Mouse (Mus musculus) layer of hippocampus, postnatal 36 days (tissue): ENCODE data around the gene Bard1. TPM values are rescaled to one million over a fixed set of nuclear protein-coding genes. Genes with fewer than 3 reads are reported as not detected.

ENCODE experiments used
- DNase-seq, 2 experiments: peaks; one replicate each; pipeline ENCODE4 v3.0.0; 2022
- total RNA-seq, 2 experiments: library from RNA; stranded (reverse); gene quantifications; 2 replicates each; pipeline ENCODE4 v1.2.3; 2021

Gene Bard1
- total RNA-seq = under 1 TPM; 0.55 to 0.66 TPM

DNA sequence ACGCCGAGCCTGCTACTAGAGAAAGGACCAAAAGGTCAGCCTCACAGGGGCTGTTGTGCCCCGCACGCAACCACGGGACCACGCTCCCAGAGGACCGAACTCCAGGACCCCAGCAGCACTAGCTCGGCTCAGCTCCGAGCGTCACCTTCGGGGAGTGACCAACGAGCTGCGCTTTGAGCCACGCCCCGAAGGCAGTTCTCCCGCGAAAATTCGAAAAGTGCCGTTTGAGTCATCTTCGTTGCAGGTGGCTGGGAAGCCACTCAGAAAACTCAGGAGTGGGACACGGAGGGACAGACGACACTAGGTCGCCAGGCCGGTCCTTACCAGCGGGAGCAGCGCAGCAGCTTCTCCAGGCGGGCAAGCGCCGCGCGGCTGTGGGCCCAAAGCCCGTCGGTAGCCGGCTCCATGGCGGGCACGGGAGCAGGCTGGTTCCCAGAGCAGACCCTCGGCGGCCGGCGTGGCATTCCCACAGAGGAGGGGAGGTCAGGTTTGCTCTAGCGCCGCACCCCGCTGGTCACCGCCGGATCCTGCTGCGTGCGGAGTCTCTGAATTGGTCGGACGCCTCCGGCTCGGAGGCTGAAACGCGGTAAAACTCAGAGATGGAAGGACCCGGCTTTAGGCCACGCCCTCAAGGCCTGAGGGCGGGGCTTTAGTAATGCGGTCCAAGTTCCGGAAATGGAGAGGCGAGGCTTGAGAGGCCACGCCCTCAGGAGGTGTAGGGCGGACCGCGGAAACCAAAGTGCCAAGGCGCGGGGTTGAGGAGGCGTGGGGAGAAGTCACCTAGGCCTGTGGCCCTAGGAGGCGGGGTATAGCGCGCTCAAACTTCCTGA lies at the start of gene Bard1:
Gene Bard1 (minus strand): TSS at position 803 of the 830 bp plus-strand sequence.
- peak; percentile 55 to 60 for DNase-seq

DNA sequence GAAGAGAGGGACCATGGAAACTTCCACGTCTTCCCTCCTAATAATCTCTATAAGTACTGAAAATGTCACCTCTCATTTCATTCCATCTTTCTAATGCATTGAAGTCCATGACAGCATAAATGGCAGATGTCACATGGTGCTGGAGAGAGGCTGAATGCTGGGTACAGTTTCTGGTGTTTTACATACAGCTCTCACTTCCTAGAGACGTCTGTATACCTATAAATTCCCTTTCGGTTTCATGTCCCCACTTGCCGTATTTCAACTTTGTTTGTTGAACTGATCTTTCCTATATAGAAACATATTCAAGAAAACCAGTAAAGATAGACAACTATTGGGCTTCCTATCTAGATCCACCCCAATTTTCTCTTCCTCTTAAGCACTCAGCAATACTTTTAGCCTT lies 24.2 kb upstream of the Bard1 start:
- no peak for DNase-seq

DNA sequence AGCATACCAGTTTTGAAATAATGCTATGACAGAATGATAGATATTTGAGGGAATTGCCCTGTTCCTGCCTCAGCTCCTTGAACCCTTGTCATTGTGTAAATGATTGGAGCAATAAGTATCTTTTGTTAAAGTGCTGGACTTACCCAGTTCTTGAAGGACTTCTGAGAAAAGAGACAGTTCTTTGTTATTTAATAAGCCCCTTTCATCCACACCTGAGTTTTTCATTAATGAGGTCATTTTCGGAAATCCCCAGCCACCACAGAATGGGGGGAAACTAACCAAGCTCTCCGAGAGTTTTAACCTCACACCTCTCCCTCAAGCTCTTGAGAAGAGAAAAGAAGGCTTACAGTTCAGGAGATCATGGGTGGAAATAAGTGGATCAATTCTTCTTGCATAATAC lies 15.6 kb upstream of the Bard1 start:
- DNase-seq = no peak

DNA sequence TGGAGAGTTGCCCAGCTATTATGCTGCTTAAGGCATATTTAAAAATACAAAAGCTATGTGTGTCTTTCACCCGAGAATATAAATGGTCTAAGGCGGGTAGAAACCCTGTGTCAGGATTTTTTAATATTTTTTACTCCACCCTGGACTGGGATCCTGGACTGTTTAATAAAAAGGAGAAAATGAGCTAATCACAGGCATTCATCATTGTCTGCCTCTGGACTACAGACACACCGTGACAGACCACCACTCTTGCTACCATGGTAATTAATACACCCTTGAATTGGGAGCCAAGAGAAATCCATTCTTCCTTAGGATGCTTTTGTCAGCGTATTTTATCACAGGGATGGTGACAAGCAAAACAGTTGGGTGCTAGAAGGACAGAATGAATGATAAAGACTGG lies 14.3 kb upstream of the Bard1 start:
- no peak for DNase-seq

DNA sequence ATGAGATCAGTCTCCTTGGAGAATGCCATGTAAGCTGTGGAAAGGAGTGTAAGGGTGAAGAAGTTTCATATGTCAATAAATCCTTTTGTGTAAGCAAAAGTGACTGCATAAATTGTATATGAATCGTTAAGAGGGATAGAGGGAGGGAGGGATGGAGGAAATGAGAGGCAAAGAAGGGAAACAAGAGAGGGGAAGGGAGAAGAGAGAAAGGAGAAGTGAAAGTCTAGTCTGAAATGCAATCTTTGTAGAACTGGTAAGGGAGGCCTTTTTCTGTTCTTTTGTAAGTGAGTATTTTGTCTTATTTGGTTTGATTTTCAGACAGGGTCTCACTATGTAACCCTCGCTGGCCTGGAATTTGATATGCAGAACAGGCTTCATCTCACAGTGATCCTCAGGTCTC lies 12.8 kb upstream of the Bard1 start:
- DNase-seq = no peak

DNA sequence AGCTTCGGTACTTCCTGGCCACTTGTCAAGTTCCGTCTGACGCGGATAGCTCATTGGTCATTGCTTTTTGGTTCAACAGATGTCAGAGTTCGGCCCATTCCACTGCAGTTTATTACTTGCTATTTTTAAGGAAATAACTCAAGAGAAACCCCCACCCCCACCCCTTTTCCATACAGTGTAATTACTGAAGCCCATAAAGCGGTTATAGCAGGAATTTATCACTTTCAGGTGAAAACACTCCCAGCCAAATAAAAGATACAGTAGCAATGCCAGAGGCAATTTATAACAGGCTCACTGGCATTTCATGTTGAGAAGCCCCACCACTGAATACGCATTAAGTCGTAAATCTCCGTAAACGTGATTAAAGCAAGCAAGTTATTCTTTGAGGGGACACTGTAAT lies 6.9 kb upstream of the Bard1 start:
- no peak for DNase-seq

DNA sequence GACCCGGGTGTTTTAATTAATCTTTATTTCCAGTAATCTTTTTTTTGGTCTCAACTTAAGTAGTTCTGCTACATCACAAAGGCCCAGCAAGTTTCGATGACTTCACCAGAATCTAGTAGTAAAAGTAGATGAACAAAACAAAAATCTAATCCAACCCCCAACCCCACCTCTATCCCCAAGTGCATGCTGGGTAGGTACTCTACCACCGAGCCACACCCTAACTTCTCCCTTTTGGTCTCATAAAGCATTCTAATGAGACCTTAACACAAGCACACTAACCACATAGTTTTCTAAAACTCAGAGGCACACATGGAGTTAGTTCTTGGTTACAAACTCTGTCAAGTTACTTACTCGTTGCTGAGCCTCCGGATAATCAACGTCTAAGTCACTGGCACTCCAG lies 3.2 kb upstream of the Bard1 start:
- no peak for DNase-seq

DNA sequence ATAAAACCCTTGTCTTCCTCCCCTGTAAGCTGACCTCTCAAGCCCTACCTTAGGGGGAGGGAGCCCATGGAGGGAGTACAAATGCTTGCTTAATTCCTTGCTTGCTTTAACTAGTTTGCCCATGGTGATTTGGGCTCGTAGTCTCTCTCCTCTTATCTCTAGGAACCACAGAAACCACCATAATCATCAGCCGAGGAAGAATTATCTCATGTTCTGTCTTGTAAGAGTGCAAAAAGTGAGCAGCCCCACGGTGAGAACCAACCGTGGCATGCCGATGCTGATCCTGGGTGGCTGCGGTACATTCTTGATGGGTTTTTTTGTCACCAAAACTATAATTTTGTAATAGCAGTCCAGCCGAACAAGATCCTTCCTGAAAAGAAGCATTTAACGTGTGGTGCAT lies 2.8 kb upstream of the Bard1 start:
- no peak for DNase-seq

DNA sequence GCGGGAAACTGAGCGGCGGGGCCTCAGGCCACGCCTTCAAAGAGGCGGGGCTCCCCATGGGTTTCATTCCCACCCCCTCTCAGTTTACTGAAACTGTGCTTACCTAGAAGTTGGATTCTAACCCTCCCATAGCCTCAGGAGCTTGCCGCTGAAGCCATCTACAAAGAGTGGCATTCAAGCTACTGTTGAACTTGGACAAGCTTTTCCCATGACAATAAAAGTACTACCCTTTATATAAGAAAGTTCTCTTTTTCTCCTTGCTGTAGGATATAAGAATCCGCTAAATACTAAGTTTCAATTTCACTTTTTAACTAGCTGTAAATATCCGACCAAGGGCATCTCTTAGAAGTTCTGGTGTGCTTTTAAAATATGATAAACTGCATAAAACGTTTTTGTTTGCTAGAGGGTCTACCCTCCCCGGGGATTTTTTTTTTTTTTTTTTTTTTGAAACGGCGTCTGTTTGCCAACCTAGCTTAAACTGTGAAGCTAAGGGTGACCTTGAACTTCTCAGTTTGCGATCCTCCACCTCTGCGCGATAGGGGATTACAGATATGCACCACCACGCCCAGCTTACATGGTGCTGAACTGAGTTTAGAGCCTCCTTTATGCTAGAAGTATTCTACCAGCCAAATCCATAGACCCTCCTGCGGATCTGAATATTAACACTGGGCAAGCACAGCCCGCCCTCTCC lies 373 bp upstream of the Bard1 start:
- no peak for DNase-seq

DNA sequence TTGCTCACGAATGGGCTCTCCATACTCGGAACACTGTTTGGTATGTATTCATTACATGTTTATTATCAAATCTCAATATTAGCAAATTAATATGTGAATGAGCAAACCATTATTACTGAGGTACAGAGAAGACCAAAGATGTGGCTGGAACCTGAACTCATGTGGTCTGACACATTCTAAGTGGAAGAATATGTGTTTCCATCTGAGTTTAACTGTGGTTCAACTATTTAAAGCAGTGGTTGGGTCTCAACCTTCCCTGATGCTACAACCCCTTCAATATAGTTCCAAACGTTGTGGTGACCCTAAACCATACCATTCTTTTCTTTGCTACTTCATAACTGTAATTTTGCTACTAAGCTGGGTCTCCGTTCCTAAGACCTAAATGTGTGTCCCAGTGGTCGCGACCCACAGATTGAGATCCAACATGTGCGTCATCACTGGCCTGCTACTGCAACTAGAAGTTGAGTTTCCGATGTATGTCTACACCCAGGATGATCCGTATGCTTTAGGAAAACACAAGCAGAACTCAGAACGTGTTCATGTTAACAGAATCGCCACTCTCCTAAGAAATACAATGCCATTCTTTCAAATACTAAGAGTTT lies 1.5 kb downstream of the Bard1 start:
- DNase-seq = no peak

DNA sequence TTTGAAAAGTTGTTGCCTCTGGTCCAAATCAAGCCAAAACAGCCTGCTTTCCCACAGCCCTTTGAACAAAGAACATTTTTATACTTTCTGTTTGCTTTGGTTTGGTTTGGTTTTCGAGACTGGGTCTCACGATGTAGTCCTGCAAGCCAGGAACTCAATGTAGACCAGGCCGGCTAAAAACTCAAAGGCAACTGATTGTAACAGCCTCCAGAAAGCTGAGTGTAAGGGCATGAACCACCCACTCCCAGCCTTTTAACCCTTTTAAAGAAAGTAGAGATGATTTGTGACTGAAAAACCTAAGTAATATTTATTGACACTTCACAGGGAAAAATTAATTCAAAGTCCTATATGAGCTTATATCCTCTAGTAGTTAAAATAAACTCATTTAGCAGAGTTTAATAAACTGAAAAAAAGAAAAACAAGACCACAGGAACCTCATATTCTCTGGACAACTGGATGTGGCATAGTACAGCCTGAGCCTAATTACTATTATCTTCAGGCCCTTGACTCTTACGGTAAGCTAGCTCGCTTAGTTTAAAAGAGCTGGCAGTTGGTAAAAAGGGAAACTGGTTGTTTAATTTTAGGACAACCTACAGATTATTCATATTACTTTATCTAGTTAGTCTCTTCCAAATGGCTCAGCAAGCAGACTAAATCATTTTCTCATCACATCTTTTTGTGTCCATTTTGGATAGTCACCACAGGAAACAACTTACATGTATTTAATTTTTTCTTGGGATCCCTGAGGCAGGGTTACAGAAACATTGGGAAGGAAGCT lies 2.2 kb downstream of the Bard1 start:
- DNase-seq = no peak

DNA sequence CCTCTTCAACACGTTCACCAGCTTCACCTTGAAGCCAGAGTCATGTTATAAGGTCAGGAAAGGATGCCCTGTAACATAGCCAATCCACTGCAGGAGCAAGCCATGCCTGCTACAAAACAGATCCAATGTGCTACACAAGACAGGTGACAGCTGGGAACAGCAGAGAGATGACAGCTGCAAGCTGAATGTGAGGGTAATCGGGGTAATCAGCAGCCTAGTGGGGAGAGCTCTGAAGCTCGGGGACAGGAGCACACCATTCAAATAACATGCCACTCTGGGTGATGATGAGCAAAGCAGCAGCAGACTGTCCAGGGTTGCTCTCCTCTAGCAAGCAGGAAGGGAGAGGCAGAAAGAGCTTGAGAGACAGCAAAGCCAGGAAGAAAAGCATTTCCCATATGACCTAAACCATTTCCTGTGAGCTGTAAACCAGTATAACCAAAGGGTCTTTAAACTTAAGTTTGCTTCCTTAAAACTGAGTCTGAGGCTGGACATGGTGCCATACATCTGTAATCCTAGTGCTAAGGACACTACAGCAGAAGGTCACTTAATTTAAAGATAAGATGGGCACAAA lies 2.9 kb downstream of the Bard1 start:
- DNase-seq = no peak

DNA sequence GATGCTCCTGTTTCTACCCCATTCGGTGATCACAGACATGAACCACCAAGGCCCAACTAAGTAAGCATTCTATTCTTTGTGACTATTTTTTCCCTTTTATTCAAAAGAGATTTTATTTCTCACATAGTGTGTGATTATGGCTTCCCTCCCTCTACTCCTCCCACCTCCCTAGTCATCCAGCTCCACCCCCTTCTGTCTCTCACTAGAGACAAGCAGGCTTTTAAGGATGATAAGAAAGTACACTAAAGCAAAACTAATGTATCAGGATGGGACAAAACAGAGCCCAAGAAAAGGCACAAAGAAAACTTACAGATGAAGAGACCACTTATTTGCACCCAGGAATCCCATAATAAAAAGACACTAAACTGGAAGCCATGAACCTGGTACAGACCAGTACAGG lies 6.9 kb downstream of the Bard1 start:
- DNase-seq = no peak

DNA sequence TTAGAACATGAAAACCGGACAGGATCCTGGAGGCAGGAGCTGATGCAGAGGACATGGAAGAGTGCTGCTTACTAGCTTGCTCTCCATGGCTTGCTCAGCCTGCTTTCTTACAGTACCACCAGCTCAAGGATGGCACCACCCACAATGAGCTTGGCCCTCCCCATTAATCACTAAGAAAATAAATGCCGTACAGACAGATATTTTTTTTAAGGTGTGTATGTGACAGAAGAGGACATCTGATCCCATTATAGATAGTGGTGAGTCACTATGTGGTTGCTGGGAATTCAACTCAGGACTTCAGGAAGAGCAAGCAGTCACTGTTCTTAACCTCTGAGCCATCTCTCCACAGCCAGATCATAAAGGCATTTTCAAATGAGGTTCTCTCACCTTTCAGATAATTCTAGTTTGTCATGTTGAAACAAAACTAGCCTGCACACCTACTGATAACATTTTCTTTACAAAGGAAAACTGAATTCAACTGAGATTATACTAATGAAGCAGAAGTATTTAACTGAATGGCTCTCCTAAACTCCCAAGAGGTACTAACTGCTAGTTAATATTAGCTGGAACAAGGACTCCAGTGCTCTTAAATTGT lies 7.6 kb downstream of the Bard1 start:
- no peak for DNase-seq

DNA sequence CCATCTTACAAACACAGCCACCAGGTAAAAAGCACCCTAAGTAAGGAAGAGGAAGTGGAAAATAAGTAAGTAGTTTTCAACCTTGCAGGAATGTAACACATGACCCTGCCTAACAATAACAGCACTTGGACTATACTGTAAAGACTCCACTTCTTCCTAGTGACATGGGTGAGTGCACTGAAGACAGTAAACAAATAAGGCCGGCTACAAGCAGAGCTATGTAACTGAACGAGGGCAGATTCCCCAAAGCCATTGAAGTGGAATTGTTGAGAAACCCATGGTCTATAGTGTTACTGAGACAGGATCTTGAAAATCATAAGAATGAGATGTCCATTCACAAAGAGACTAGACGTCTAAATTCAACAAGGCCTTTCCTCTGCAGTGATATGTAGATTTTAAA lies 27.3 kb downstream of the Bard1 start:
- DNase-seq = no peak

DNA sequence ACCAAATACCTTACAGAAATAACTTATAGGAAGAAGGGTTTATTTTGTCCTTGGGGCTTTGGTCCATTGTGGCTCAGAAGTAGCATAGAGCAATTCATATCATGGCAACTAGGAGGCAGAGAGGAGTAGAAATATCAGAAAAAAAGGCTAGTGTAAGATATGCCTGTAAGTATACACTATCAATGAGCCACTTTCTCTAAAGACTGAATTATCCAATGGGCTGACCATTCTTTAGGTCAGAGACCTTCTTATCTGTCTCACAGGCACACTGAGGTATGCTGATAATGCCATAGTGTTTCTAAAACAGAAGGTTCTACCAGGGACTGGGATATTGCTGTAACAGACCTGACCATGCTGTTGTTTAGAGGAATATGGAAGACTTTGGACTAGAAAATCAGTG lies 32.2 kb downstream of the Bard1 start:
- DNase-seq = no peak

DNA sequence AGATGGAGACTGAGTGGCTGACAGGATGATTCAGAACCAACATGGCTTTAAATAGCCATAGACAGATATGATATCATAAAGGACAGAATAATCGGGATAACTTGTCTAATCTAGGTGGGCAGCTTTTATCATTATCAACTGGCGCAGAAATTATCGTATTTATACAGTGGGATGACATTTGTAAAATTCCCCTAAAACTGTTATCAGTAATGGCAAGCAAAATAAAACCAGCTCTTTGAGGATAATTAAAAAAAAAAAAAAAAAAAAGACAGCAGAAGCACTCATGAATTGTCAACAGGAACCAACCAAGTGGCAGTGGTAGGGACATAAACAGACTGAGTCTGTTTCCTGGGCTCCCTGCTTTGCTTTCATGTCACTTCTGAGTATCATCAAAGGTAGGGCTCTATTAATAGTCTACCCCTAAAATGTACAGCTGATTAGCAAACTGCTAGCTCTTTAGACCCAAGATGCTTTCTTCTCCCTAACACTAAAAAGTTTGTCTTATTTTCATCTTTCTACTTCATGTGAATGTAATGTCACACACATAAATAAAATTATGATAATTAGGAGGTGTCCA lies 34.1 kb downstream of the Bard1 start:
- no peak for DNase-seq

DNA sequence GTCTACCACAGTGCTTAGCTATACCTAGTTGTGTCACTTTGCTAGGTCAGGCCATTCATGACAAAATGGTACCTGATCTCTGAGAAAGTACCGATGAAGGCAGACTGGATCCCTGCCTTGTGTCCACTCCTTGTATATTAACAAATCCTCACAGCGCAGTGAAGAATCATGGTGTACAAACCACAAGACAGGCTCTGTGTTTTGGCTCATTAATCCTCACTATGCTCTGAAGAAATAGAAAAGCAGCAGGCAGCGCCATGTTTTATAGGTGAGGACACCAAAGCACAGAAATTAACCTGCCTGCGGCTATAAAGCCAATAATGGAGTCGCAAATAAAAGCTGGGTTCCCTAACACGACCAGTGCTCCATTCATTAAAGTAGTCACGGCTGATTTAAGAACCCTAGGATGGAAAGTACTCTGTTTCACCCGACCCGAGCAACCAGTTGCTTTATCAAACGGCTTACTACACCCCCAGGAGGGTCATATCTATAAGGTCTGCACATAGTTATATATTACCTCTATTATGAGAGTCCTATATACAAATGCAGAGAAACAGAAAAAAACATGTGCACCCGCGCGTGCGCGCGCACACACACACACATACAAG lies 39.0 kb downstream of the Bard1 start:
- DNase-seq = no peak

DNA sequence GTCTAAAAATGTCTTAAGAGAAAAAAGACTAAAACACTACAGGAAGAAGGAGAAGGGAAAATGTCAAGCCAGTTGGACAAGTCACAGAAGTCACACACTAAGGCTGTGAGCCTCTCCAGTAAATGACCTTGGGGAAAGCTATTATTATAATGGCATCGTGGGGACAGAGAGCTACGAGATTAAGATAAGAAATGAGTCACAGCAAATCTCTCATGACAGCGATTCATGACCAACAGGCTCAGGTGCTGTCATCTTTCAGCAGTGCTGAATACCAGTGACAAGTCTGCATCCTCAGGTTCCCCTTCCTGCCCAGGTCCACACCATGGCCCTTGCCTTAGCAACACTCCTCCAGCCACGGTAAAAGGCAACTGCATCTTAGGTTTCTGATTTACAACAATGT lies 46.8 kb downstream of the Bard1 start:
- no peak for DNase-seq

DNA sequence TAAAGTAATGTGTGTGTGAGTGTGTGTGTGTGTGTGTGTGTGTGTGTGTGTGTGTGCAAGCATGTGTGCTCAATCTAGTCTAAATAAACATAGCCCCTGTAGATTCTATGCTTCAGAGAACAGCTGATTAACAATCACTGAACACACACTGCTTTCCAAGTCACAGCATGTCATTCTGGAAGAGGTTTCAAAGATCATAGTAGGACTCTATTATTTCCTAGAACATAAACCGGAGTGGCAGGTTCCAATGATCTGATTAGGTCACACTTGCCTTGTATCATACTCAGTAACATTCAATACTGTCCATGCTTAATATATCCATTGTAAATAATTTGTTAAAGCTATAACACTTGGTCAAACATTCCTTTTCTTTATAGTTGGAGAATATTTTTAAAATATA lies 47.5 kb downstream of the Bard1 start:
- no peak for DNase-seq

DNA sequence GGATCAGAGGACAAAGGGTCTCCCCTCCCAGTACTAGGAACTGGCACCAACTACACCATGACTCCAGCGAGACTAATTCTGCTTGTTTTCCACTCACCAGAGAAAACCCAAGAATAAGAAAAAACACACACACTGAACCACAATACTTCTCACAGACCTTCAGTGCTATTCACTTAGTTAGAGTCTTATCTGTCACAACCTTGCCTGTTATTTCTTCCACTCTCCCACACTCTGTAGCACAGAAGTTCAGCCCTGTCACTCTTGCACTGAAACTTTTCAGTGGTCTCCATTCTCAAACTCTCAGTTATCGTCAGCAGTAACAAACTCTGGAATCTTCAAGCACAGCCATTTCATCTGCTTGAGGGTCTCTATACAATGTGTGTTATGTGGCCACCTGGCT lies 50.2 kb downstream of the Bard1 start:
- no peak for DNase-seq
